Mouse (Mus musculus) small intestine, adult 2 months (tissue): Measurements from ENCODE around the gene Olfr91. TPM values are rescaled to one million over a fixed set of nuclear protein-coding genes. Genes with fewer than 3 reads are reported as not detected.

Experiments used
- H3K27ac ChIP-seq: fragments of 200-500 bp; 2 replicates; pipeline ENCODE4 v1.5.1; 2012; ENCODE audit warnings: low read depth, low read length, control low read depth, inconsistent platforms; ENCODE audit not compliant: insufficient read depth
- H3K27me3 ChIP-seq: fragments of 200-500 bp; 2 replicates; pipeline ENCODE4 v1.6.1; 2012; ENCODE audit warnings: mild to moderate bottlenecking, moderate library complexity, low read length, inconsistent platforms; ENCODE audit not compliant: control insufficient read depth, insufficient read depth
- H3K36me3 ChIP-seq: fragments of 200-500 bp; 2 replicates; pipeline ENCODE4 v1.6.1; 2012; ENCODE audit warnings: mild to moderate bottlenecking, low read length, control low read depth, inconsistent platforms; ENCODE audit not compliant: control insufficient read depth, insufficient read depth
- H3K4me1 ChIP-seq: fragments of 200-500 bp; 2 replicates; pipeline ENCODE4 v1.6.1; 2012; ENCODE audit warnings: low read length, inconsistent platforms, mixed read lengths; ENCODE audit not compliant: control insufficient read depth, insufficient read depth, insufficient read length
- H3K4me3 ChIP-seq: fragments of 200-500 bp; 2 replicates; pipeline ENCODE4 v1.5.1; 2012; ENCODE audit warnings: low read depth, mild to moderate bottlenecking, control low read depth, inconsistent platforms, low read length, moderate library complexity
- CTCF ChIP-seq: fragments of 200-500 bp; IDR thresholded peaks from 2 replicates; pipeline ENCODE4 v1.5.1; 2012; ENCODE audit warnings: low read depth, mild to moderate bottlenecking, control low read depth, inconsistent platforms, low read length, moderate library complexity, mixed read lengths; ENCODE audit not compliant: insufficient replicate concordance, insufficient read length; ENCODE audit errors: extremely low read depth
- POLR2A ChIP-seq: fragments of 200-500 bp; IDR thresholded peaks from 2 replicates; pipeline ENCODE4 v1.6.1; 2012; ENCODE audit warnings: low read depth, mild to moderate bottlenecking, control low read depth, inconsistent platforms, low read length, moderate library complexity
- WGBS: fragments of 180-500 bp; shearing (Covaris S2); methylation state at CpG from one replicate; pipeline ENCODE4 v1.1.7; 2018; 5-methylcytosine and 5-hydroxymethylcytosine counted together
- polyA plus RNA-seq: library from polyadenylated mRNA; depleted of rRNA; stranded (reverse); fragments of >200 nt; gene quantifications from 2 replicates; pipeline ENCODE4 v1.2.3, GENCODE M21; 2012

Olfr91 gene
- polyA plus RNA-seq, 1 experiment: not detected

GRCm38 (mm10) chr17:37083327-37083726 is 14.8 kb downstream of the Olfr91 start:
- H3K4me3 ChIP-seq: no peak overlapping the region
- no peak overlapping the region for H3K27ac ChIP-seq
- TF ChIP-seq CTCF (peak; percentile 66; the same call in 1 of the 2 replicates), POLR2A (no peak)
- H3K27me3 ChIP-seq: no peaks in the 10 kb centered on the region
- WGBS: 2% methylated on average over 8 of the region's 8 CpGs
- no peaks in the 10 kb centered on the region for H3K4me1 ChIP-seq
- H3K36me3 ChIP-seq: no peaks in the 10 kb centered on the region

DNA sequence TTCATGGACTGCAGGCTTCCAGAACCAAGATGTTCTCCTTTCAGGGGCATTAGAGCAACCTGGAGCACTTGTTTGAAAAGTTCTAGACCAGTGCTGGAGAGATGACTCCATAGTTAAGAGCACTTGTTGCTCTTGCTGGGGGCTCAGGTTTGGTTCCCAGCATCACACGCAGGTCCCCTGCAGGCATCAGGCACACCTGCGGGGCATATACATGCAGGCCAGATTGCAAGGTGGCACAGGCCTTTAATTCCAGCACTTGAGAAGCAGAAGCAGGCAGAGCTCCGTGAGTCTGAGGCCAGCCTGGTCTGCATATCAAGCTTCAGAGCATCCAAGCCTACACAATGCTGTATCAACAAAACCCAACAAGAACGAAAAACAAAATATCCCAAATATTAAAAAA is 16.4 kb downstream of the Olfr91 start:
- WGBS: 86% methylated on average over 4 of the region's 4 CpGs

GRCm38 (mm10) chr17:37080119-37080518 is 18.0 kb downstream of the Olfr91 start:
- 17% methylated on average over 5 of the region's 5 CpGs for WGBS
- H3K27ac ChIP-seq: no peak overlapping the region

More for the DNA sequence above, 16.4 kb downstream of the Olfr91 start:
- H3K27ac ChIP-seq: no peak overlapping the region
- H3K4me3 ChIP-seq: no peak overlapping the region
- H3K27me3 ChIP-seq: no peaks in the 10 kb centered on the region
- H3K36me3 ChIP-seq: no peaks in the 10 kb centered on the region
- no peaks in the 10 kb centered on the region for H3K4me1 ChIP-seq
- no peak for TF ChIP-seq CTCF

GRCm38 (mm10) chr17:37078990-37079389 is 19.1 kb downstream of the Olfr91 start:
- Histone ChIP-seq H3K4me1 (no peaks in the 10 kb centered on the region), H3K27ac (no peak overlapping the region), H3K27me3 (no peaks in the 10 kb centered on the region), H3K36me3 (no peaks in the 10 kb centered on the region), H3K4me3 (no peak overlapping the region)
- TF ChIP-seq CTCF: no peak
- TF ChIP-seq POLR2A: no peak
- WGBS: 60% methylated on average over 2 of the region's 2 CpGs

More at GRCm38 (mm10) chr17:37080119-37080518, 18.0 kb downstream of the Olfr91 start:
- Histone ChIP-seq H3K36me3 (no peaks in the 10 kb centered on the region), H3K4me3 (no peak overlapping the region), H3K4me1 (no peaks in the 10 kb centered on the region), H3K27me3 (no peaks in the 10 kb centered on the region)
- TF ChIP-seq POLR2A: no peak
- TF ChIP-seq CTCF: no peak

GRCm38 (mm10) chr17:37078193-37078592 is 19.9 kb downstream of the Olfr91 start:
- TF ChIP-seq CTCF (no peak), POLR2A (no peak)
- Histone ChIP-seq H3K4me1 (no peaks in the 10 kb centered on the region), H3K27ac (no peak overlapping the region), H3K36me3 (no peaks in the 10 kb centered on the region; the same call in 1 of the 2 replicates), H3K27me3 (no peaks in the 10 kb centered on the region), H3K4me3 (no peak overlapping the region)
- WGBS: 53% methylated on average over 1 of the region's 1 CpGs

DNA sequence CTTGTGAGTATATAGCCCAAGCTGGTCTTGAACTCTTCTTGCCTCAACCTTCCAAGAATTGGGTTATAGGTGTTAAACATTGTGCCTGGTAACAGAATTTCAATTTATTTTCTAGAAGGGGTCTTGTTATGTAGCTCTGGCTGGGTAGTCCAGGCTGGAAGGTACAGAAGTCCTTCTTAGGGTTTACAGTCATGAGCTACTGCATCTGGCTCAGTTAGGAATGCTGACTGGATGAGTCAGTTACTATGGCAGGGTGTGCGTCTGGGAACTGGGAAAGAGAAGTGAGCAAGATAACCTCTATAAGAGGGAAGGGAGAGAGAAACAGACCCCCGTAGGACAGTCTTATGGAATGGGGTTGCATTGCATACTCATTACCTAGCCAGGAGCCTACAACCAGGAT is 22.3 kb downstream of the Olfr91 start:
- Histone ChIP-seq H3K36me3 (peaks cover 2% of the 10 kb centered on the region; the same call in 1 of the 2 replicates), H3K4me3 (no peak overlapping the region), H3K27me3 (no peaks in the 10 kb centered on the region), H3K4me1 (no peaks in the 10 kb centered on the region), H3K27ac (no peak overlapping the region)
- no peak for TF ChIP-seq CTCF
- TF ChIP-seq POLR2A: no peak
- WGBS: 81% methylated on average over 2 of the region's 2 CpGs

- Histone ChIP-seq H3K27me3 (no peaks in the 10 kb centered on the region), H3K36me3 (peaks cover 2% of the 10 kb centered on the region; the same call in 1 of the 2 replicates), H3K4me1 (no peaks in the 10 kb centered on the region), H3K4me3 (no peak overlapping the region), H3K27ac (no peak overlapping the region)
- 92% methylated on average over 6 of the region's 6 CpGs for WGBS
- TF ChIP-seq CTCF (no peak), POLR2A (no peak)
Measured at GRCm38 (mm10) chr17:37075181-37075580, 22.9 kb downstream of the Olfr91 start.

GRCm38 (mm10) chr17:37072730-37073276 is 25.3 kb downstream of the Olfr91 start:
- 80% methylated on average over 11 of the region's 11 CpGs for WGBS

More at GRCm38 (mm10) chr17:37072730-37073276, 25.3 kb downstream of the Olfr91 start:
- Histone ChIP-seq H3K36me3 (peaks cover 2% of the 10 kb centered on the region; the same call in 1 of the 2 replicates), H3K27ac (no peak overlapping the region), H3K4me3 (no peak overlapping the region), H3K4me1 (no peaks in the 10 kb centered on the region), H3K27me3 (no peaks in the 10 kb centered on the region)
- TF ChIP-seq CTCF (no peak), POLR2A (no peak)
